Mouse (Mus musculus): Measurements from ENCODE around the gene Pola1.

- TF ChIP-seq POLR2A (IDR thresholded peaks at IDR 0.05; ENCODE audit: extremely low read depth, insufficient read depth, low read length) (no peak), CTCF (IDR thresholded peaks at IDR 0.05; ENCODE audit: extremely low read depth, insufficient read depth, low read length) (no peak)
Observed at GRCm38 (mm10) chrX:93634861-93635375, 3.0 kb upstream of the Pola1 start.
